Mouse (Mus musculus) C2C12 (cell line): Measurements from ENCODE around the gene Fam207a.

Experiments used
- CTCF ChIP-seq: IDR thresholded peaks from one replicate; pipeline ENCODE4 v1.5.1; 2011; ENCODE audit not compliant: control insufficient read depth, insufficient read depth, insufficient read length
- MAX ChIP-seq: IDR thresholded peaks from one replicate; pipeline ENCODE4 v1.6.1; 2011; ENCODE audit warnings: mild to moderate bottlenecking, control low read depth
- MYOG ChIP-seq: IDR thresholded peaks from one replicate; pipeline ENCODE4 v1.6.1; 2011; ENCODE audit not compliant: control insufficient read depth, insufficient read length; ENCODE audit errors: extremely low read depth
- USF1 ChIP-seq: IDR thresholded peaks from one replicate; pipeline ENCODE4 v1.6.1; 2011; ENCODE audit warnings: low read depth, mild to moderate bottlenecking, control low read depth, moderate library complexity

DNA sequence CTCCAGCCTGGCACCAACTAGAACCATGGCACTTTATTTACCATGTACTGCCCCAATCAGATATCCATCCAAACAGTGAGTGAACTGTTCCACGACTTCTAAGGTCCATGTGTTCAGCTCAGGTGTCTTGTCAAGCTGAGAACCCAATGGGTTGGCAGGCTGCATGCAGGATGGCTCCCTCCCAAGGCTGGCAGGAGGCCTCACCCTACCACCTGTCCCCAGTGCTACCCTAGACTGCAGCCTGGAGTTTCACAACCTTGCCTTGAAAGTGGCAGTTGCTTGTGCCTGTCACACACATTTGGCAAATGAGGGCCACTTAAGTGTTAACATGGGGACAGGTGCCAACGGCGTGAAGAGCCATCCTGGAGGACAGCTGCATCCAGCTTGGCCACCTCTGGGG lies 44.8 kb downstream of the Fam207a start:
- TF ChIP-seq MYOG (no peak), CTCF (no peak), MAX (no peak), USF1 (no peak)
